Mouse (Mus musculus) mammary gland, adult 2 months (tissue): ENCODE results near the gene Itpr1. TPM values are rescaled to one million over a fixed set of nuclear protein-coding genes. Genes with fewer than 3 reads are reported as not detected.

Experiments used
- polyA plus RNA-seq: library from polyadenylated mRNA; depleted of rRNA; stranded (reverse); fragments of >200 nt; gene quantifications from 2 replicates; pipeline ENCODE4 v1.2.3, GENCODE M21; 2012; ENCODE audit warnings: low replicate concordance; rRNA removed

Itpr1 gene
- polyA plus RNA-seq, result 12.3 and 17.8 TPM in 2 replicates

DNA sequence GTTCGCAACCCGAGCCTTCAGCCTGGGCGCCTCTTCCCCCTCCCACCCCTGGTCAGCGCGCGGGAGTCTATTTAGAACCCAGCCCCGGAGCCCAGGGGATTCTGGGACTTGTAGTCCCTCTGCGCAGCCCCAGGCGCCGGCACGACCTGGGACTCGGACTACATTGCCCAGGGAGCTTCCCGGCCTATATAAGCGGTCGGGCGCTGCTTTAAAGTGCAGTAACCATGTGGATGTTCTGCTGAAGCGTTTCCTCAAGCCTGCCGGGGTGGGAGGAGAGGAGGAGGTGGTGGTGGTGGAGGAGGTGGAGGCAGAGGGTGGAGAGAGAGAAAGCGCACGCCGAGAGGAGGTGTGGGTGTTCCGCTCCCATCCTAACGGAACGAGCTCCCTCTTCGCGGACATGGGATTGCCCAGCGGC lies at the start of gene Itpr1:
Gene Itpr1 (plus strand): TSS at position 216 of the 415 bp plus-strand sequence.

DNA sequence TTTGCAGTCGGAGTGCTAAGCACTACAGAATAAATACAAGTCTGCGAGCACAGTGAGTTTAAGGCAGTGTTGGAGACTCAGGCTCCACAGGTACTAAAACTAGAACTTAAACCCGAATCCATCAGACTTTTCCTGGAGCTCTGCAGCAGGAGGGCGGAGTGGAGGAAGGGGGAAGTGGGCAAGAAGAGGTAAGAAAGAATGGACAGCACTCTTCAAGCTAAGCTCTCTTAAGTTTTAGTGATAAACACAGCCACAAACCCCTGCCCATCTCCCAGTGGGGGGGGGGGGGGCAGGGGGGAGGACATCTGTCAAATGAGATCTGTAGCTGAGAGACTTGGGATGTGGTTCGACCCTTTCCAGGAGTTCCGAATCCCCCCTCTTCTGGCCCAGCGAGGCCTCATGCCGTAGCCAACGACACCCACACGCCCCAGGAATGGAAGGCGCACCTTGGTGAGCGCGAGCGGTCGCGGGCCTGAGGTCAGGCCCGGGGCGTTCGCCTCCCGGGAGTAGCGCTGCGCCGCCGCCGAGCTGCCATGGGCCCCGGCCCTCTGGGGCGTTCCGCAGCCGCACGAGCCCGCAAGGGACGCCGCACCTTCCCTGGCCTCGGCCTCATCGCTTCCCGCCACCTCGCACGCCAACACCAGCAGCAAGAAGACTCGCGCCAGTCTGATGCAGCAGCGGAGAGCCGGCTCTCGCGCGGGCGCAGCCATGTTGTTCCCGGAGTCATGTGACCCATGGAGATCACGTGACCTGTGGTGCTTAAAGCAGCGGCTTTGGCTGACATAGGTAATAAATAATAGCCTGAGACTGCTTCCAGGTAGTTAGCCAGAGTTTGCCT lies 27.8 kb upstream of the Itpr1 start, which contains the start of gene Sumf1:
Gene Sumf1 (minus strand): TSS at position 736 of the 838 bp plus-strand sequence.

Other genes with a start within 250 kb of the Itpr1 start
- gene Setmar, start 148.1 kb upstream of the Itpr1 start, polyA plus RNA-seq, result 1.2 and 3.0 TPM in 2 replicates
- 24.0 and 49.2 TPM in 2 replicates for gene Sumf1, start 27.5 kb upstream of the Itpr1 start, polyA plus RNA-seq